Mouse (Mus musculus) layer of hippocampus, postnatal 14 days (tissue): ENCODE results near the gene Adam15. TPM values are rescaled to one million over a fixed set of nuclear protein-coding genes. Genes with fewer than 3 reads are reported as not detected.
A peak's percentile ranks its signal among the peaks of the same experiment; 100 is the strongest.

Source experiments
- DNase-seq, 2 experiments: peaks; one replicate each; pipeline ENCODE4 v3.0.0; 2021 to 2022; ENCODE audit warnings: low spot score in 2 of 2, mixed read lengths in 1 of 2
- total RNA-seq, 2 experiments: library from RNA; stranded (reverse); gene quantifications; 2 replicates each; pipeline ENCODE4 v1.2.3; 2021

Gene Adam15
- total RNA-seq, 2 experiments from 2014 or later, result 114 to 115 TPM

- DNase-seq, result no peak
Measured at GRCm38 (mm10) chr3:89384331-89385076, 34.7 kb upstream of the Adam15 start.

GRCm38 (mm10) chr3:89383651-89384255, 34.0 kb upstream of the Adam15 start:
- DNase-seq, result no peak

- no peak for DNase-seq
Measured at GRCm38 (mm10) chr3:89382950-89383349, 33.2 kb upstream of the Adam15 start.

- no peak for DNase-seq
Measured at GRCm38 (mm10) chr3:89382033-89382882, 32.5 kb upstream of the Adam15 start.

- DNase-seq, result no peak
Measured at GRCm38 (mm10) chr3:89381233-89381632, 31.4 kb upstream of the Adam15 start.

GRCm38 (mm10) chr3:89380711-89381110, 30.9 kb upstream of the Adam15 start:
- no peak for DNase-seq

- no peak for DNase-seq
Measured at GRCm38 (mm10) chr3:89380291-89380690, 30.5 kb upstream of the Adam15 start.

GRCm38 (mm10) chr3:89379388-89380131, 29.8 kb upstream of the Adam15 start:
- DNase-seq, result no peak

GRCm38 (mm10) chr3:89378394-89379067, 28.7 kb upstream of the Adam15 start:
- peak; percentile 57 to 73 for DNase-seq

GRCm38 (mm10) chr3:89377831-89378230, 28.0 kb upstream of the Adam15 start:
- no peak for DNase-seq

- DNase-seq, result no peak
Measured at GRCm38 (mm10) chr3:89373581-89374231, 23.9 kb upstream of the Adam15 start.

GRCm38 (mm10) chr3:89367338-89367737, 17.5 kb upstream of the Adam15 start:
- DNase-seq, result no peak

GRCm38 (mm10) chr3:89365486-89366414, 16.0 kb upstream of the Adam15 start:
- DNase-seq, result no peak

- no peak for DNase-seq
Measured at GRCm38 (mm10) chr3:89365153-89365485, 15.3 kb upstream of the Adam15 start, which contains the start of gene Dcst1. Gene Dcst1, minus strand, starts transcription at chr3:89365253.

GRCm38 (mm10) chr3:89364631-89365030, 14.8 kb upstream of the Adam15 start:
- no peak for DNase-seq

- no peak for DNase-seq
Measured at GRCm38 (mm10) chr3:89361675-89362074, 11.9 kb upstream of the Adam15 start, which contains the start of gene Dcst2. Gene Dcst2, plus strand, starts transcription at chr3:89361975.

GRCm38 (mm10) chr3:89360237-89360636, 10.4 kb upstream of the Adam15 start:
- no peak for DNase-seq

- no peak for DNase-seq
Measured at GRCm38 (mm10) chr3:89359630-89360029, 9.8 kb upstream of the Adam15 start.

GRCm38 (mm10) chr3:89356029-89356428, 6.2 kb upstream of the Adam15 start:
- DNase-seq, result no peak
